Mouse (Mus musculus) forelimb bud, embryonic 11.5 days (tissue): ENCODE measurements around the gene Serpina5.
"Not testable (repeated sequence)": the region's sequence is repeated elsewhere in the genome, so short reads cannot be mapped to it uniquely, and the experiment has no call there.

Source experiments
- DNase-seq: peaks from one replicate; pipeline ENCODE4 v3.0.0-alpha.2; 2012; ENCODE audit warnings: low read depth, low spot score

Serpina5 gene

GRCm38 (mm10) chr12:104100768-104101167 lies at the start of gene Serpina5:
Serpina5 (plus strand) TSS chr12:104101113.
- DNase-seq, result no peak

GRCm38 (mm10) chr12:104053995-104054394 lies 46.9 kb upstream of the Serpina5 start:
- no peak for DNase-seq

DNA sequence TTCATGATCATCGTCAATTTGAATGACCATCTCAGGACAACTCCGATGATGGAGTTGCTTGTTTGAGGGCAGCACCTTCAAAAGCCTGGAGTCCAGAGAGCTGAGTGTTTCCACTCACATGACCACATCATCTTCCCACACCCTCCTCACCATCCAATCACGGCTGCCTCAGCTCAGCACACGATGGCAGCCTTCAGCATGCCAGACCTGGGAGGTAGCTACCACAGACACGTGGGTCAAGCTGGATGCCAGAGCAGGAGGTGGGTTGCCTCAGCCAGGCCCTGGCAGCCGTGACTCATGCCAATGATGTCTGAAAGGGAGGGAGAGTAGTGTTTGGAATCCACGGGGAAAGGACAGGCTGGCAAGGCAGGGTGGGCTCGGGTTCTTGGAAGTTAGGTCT lies 45.2 kb upstream of the Serpina5 start:
- DNase-seq, result no peak

DNA sequence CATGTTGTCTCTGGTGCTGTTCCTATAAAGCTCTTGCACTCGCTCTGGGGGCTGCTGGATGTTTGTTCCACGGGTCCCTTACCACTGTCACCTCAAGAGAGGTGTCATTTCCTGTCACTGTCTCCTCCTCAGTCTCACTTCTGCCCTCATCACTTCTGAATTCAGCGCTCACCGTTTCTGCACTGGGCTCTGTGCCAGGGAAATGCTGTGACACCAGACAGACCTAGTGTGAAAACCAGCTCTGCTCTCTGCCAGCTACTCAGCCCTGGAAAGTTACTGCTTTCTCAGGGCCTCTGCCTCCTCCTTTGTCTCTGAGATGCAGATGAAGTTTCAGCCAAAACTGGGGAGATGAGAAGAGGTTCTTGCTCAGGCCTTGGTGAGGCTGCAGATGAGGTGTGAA lies 43.9 kb upstream of the Serpina5 start:
- no peak for DNase-seq

GRCm38 (mm10) chr12:104057531-104057930 lies 43.4 kb upstream of the Serpina5 start:
- no peak for DNase-seq

DNA sequence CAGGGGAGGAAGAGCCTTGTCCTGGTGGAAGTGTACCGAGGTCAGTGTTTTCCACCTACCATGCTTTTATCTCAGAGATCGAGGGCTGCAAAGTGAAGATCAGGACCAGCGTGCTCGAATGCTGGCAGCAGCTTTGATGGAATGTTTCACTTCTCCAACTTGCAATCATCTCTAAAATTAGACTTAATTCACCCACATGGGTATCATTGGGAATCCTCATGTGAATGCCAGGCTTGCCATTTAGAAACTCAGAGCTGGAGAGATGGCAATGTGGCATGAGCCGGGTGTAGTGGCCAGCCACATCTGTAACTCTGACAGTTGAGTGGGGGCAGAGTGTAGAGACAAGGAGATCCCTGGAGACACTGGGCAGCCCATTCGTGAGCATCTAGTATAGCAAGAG lies 40.8 kb upstream of the Serpina5 start:
- no peak for DNase-seq

GRCm38 (mm10) chr12:104061862-104062261 lies 39.1 kb upstream of the Serpina5 start:
- DNase-seq, result no peak

GRCm38 (mm10) chr12:104064532-104064931 lies 36.4 kb upstream of the Serpina5 start:
- DNase-seq, result no peak

DNA sequence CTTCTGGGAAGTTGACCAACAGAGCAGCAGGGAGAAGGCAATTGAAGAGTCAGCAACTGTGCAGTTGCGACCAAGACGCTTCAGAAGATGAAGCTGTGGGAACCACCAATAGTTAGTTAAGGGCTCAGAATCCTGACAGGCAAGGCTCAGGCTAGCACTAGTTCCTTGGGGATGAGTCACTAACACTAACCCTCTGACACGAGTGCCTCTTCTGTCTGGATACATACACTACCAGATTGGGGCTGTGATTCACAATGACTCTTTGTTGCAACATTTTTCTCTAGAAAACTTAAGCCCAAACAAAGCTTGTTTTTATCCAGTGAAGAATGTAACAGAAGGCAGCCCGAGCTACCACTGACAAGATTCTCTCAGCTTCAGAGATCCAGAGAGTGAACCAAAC lies 35.9 kb upstream of the Serpina5 start:
- DNase-seq, result no peak

DNA sequence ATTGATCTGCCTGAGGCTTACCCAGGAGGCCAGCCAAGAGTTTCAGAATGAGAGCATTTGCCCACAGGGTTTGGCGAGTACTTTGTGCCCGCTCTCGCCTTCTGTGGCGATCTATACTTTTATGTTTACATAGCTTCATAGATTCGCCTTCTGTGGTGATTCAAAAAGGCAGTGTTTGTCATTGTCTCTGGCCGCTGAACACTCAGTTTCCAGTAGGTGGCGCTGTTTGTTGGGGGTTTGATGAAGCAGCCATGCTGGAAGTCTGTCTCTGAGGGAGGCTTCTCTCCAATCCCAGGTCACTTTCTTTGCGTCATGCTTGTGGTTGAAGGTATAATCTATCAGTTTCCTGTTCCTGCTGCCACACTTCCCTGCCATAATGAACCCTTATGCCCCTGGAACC lies 34.7 kb upstream of the Serpina5 start:
- DNase-seq, result peak; percentile 59

GRCm38 (mm10) chr12:104067549-104067948 lies 33.4 kb upstream of the Serpina5 start:
- no peak for DNase-seq

DNA sequence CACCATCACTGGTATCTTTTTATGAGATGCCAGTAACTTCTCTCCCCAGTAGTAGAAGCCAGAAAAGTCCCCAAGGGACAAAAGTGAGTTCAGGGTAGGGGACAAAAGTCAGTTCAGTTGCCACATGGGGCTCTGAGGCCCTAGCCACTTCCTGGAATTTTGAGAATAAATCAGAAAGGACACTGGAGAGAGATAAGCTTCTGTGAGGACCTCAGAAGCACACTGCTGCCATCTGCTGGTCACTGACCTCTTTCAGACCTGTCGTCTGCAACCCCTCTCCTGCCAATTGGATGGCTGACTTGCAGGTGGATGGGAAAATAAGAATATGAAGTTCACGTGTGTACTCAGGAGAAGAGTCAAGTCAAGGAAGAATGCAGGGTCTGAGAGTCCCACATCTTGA lies 31.3 kb upstream of the Serpina5 start:
- DNase-seq, result peak; percentile 59

DNA sequence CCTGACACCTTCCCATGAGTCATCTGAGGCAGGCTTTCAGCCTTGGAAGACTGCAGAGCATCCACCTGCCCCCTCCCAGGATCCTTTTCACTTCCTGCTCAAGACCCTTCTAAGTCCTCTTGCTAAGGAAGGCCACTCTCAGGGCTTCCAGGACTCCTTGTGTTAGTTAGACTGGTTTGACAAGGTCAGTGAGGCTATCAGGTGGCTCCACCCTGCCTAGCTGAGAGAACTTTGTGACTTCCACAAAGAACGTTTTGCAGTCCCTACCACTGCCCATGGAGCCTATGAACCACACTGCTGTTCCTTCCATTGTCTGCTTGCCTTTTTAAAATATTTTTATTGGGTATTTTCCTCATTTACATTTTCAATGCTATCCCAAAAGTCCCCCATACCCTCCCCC lies 29.2 kb upstream of the Serpina5 start:
- DNase-seq, result no peak

- DNase-seq, result no peak
Measured at GRCm38 (mm10) chr12:104072286-104072685, 28.6 kb upstream of the Serpina5 start.

GRCm38 (mm10) chr12:104090119-104090518 lies 10.8 kb upstream of the Serpina5 start:
- DNase-seq, result no peak

DNA sequence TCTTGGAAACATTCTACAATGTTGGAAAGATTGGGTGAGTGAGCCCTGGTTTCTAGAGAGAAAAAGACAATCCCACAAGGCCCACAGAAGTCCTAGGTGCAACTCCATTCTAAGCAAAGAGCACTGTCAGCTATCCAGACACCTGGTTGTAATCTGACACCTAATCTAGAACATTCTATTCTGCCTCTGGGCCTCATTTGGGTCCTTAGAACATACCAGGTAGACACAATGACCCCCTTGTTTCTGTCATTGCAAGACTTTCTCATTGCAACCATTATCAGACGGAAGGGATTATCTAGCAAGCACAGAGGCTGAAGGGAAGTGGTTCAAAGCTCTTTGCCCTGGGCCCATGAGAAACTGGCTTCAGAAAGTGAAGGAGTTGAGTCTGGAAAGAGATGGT lies 9.6 kb upstream of the Serpina5 start:
- no peak for DNase-seq

DNA sequence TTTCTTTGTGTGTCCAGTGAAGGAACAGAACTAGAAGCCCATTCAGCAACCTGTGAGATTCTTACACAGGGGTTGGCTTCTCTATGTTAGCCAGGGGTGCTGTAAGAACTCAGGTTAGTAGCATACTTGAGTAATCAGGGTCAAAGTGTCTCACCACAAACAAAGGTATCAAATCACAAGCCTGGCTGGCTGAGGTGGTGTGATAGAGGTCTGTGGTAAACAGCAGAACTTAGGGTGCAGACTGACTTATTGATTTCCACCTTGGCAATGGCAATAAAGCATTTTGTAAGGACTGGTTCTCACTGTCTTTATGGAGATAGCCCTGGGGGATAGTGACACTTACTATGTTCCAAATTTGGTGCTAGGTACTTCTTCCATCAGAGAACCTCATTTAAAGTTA lies 4.9 kb downstream of the Serpina5 start:
- no peak for DNase-seq

- DNase-seq, result no peak
Measured at GRCm38 (mm10) chr12:104106919-104107318, 6.0 kb downstream of the Serpina5 start.

- no peak for DNase-seq
Measured at GRCm38 (mm10) chr12:104108507-104108906, 7.6 kb downstream of the Serpina5 start.

DNA sequence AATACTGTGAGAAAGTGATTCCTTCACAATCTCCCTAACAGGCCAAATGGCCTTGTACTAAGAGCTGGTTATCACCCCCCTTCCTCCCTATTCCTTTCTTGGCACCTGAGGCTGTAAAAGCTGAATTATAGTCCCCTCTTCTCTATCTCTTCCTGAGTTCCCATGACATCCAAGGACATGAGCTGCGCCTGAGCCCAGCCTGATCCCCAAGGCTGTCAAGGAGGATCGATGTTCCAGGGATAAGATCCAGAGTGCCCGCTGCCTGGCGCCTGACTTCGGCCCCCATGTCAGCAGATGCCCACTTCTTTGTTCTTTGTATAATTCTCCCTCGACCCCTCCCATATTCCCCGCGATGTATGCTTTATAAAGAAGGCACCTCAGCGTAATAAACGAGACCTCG lies 11.4 kb downstream of the Serpina5 start, which contains the start of gene Serpina3a:
Gene Serpina3a (plus strand): TSS at position 392 of the 400 bp plus-strand sequence.
- not testable (repeated sequence) for DNase-seq

- peak; percentile 18 for DNase-seq
Measured at GRCm38 (mm10) chr12:104114921-104115579, 14.1 kb downstream of the Serpina5 start.

DNA sequence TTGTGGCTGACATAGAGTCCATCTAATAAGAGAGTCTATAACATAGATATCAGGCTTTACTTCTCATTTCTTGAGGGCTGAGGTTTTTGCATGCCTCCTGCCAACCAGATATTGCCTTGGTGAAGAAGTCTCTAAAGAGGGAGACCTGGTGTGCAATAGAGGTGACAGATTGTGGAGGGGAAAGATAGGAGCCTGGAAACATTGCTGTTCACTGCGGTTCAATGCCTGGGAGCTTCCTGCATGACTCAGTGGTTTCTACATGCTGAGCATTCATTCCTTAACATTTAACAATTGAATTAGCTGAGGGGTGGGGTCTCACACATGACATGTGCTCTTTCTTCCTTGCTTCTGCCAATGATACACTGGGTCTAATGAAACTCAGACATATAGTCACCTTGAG lies 22.2 kb downstream of the Serpina5 start:
- DNase-seq, result no peak

DNA sequence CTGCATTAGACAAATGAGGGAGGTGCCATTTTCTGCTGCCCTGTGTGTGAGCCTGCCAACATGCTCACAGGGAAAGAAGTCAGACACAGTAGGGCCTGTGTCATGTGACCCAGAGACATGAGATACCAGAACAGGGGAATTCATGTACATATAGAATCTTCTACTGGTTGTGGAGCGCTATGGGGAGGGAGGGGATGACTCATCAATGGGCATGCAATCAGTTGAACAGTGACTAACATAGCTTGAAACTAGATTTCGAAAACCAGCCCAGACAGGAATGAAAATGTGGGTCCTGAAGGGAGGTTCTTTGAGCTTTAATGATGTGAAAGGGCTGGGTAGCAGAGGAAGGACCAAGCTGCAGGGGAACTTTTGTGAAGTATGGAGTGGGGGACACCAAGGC lies 23.1 kb downstream of the Serpina5 start:
- DNase-seq, result no peak

- DNase-seq, result no peak
Measured at GRCm38 (mm10) chr12:104125021-104125560, 24.2 kb downstream of the Serpina5 start.
